Mouse (Mus musculus): ENCODE measurements around the gene Slc52a3. TPM values are rescaled to one million over a fixed set of nuclear protein-coding genes. Genes with fewer than 3 reads are reported as not detected.

The Slc52a3 gene
- polyA plus RNA-seq, 1 experiment from 2014 or later, result 1.0 TPM

DNA sequence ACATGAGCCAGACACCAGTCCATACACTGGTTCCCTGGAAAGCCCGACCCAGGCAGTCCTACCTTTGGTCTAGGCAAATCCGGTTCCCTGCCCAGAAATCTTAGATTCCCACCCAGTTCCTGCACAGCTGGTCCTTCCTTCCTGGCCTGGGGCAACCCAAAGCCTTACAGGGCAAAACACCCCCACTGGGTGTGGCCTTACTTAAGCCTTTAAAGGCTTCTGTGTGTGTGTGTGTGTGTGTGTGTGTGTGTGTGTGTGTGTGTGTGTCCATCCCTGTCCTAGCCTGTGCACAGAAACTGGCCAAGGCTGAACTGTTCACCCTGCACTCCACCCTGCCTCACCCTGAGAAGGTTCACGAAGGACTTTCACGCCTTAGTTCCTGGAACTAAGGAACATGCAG is 15.9 kb downstream of the Slc52a3 start:
- Histone ChIP-seq H3K27me3 (ENCODE audit: control insufficient read depth, insufficient read depth, low read length) (no peaks in the 10 kb centered on the region), H3K9ac (ENCODE audit: low read length) (no peak overlapping the region), H3K9me3 (ENCODE audit: control insufficient read depth, low read length) (no peaks in the 10 kb centered on the region), H3K36me3 (ENCODE audit: control insufficient read depth, insufficient read depth, low read length) (no peaks in the 10 kb centered on the region), H3K4me3 (ENCODE audit: low read depth, low read length) (no peak overlapping the region), H3K4me1 (ENCODE audit: control insufficient read depth, insufficient read depth, low read length) (no peaks in the 10 kb centered on the region), H3K4me2 (ENCODE audit: low read depth) (no peak overlapping the region), H3K27ac (ENCODE audit: low read depth, low read length) (no peak overlapping the region)
- DNase-seq (ENCODE audit: low spot score), result no peak
- ATAC-seq (ENCODE audit: insufficient read depth, low FRiP score, low TSS enrichment), result no peak
- 86% methylated on average over 4 of the region's 4 CpGs for WGBS

DNA sequence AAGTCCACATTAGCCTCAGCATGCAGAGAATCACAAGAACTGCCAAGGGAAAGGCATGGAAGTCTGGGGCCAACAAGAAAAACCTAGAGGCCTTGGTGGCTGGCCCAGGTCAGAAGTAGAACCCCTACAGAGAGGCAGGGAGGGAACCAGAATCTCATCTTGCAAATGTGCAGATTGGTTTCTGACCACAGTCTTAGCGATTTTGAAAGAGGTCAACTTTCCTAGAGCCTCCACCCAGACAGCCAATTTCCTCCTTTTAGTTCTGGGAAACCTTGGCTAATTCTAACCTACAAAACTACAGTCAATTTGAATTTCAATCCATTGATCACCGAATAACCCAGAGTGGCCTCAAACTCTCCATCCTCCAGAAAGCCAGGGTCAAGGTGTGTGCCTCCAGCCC is 16.4 kb downstream of the Slc52a3 start:
- H3K9me3 ChIP-seq (ENCODE audit: control insufficient read depth, low read length), result no peaks in the 10 kb centered on the region
- no peak overlapping the region for H3K27ac ChIP-seq (ENCODE audit: low read depth, low read length)
- DNase-seq (ENCODE audit: low spot score) (no peak), ATAC-seq (ENCODE audit: insufficient read depth, low FRiP score, low TSS enrichment) (no peak)
- H3K27me3 ChIP-seq (ENCODE audit: control insufficient read depth, insufficient read depth, low read length), result no peaks in the 10 kb centered on the region
- H3K4me2 ChIP-seq (ENCODE audit: low read depth), result no peak overlapping the region
- no peaks in the 10 kb centered on the region for H3K36me3 ChIP-seq (ENCODE audit: control insufficient read depth, insufficient read depth, low read length)
- no peak overlapping the region for H3K9ac ChIP-seq (ENCODE audit: low read length)
- H3K4me1 ChIP-seq (ENCODE audit: control insufficient read depth, insufficient read depth, low read length), result no peaks in the 10 kb centered on the region
- H3K4me3 ChIP-seq (ENCODE audit: low read depth, low read length), result no peak overlapping the region
- WGBS, result 70% methylated on average over 2 of the region's 2 CpGs

DNA sequence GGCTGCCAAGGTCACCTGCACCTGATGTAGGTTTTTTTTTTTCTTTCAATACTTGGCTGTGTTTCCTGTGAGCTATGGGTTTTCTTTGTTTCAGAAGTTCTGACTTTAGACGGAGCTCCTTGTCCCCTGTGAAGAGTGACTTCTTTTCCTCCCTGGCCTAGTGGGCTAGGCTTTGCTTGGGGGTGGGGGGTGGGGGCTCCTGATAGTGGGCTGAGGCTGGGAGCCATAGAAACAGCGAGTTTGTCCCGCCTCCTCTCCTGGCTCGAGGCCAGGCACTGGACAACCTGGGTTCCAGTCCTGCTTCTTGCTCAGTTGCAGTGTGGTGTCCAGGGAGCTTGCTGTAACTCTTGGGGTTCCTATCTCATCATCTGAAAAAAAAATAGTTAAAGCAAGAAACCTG is 19.7 kb downstream of the Slc52a3 start:
- Histone ChIP-seq H3K9me3 (ENCODE audit: control insufficient read depth, low read length) (no peaks in the 10 kb centered on the region), H3K4me3 (ENCODE audit: low read depth, low read length) (no peak overlapping the region), H3K9ac (ENCODE audit: low read length) (no peak overlapping the region), H3K27ac (ENCODE audit: low read depth, low read length) (no peak overlapping the region), H3K27me3 (ENCODE audit: control insufficient read depth, insufficient read depth, low read length) (no peaks in the 10 kb centered on the region), H3K36me3 (ENCODE audit: control insufficient read depth, insufficient read depth, low read length) (no peaks in the 10 kb centered on the region), H3K4me1 (ENCODE audit: control insufficient read depth, insufficient read depth, low read length) (no peaks in the 10 kb centered on the region), H3K4me2 (ENCODE audit: low read depth) (no peak overlapping the region)
- DNase-seq (ENCODE audit: low spot score) (no peak), ATAC-seq (ENCODE audit: insufficient read depth, low FRiP score, low TSS enrichment) (no peak)
- whole genome bisulfite sequencing, result 51% methylated on average over 4 of the region's 4 CpGs

DNA sequence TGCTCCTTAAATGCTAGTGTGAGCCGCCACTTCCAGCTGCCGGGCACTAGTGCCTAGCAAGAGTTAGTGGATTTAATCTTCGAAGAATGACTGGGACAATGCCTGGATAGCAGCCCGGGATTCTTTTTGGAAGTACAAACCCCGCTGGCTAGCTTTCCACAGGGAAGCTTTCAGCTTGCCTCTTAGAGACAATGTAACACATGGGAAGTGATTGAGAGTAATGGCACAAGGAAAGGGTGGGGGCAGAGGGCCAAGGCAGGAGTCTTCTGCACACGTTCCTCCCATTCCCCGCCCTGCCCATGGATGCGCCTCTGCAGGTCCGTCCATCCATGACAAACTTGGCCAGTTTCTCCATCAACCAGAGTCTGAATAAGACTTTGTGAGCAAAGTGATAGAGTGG is 20.4 kb downstream of the Slc52a3 start:
- Histone ChIP-seq H3K27ac (ENCODE audit: low read depth, low read length) (no peak overlapping the region), H3K9ac (ENCODE audit: low read length) (no peak overlapping the region), H3K9me3 (ENCODE audit: control insufficient read depth, low read length) (no peaks in the 10 kb centered on the region), H3K4me3 (ENCODE audit: low read depth, low read length) (no peak overlapping the region), H3K36me3 (ENCODE audit: control insufficient read depth, insufficient read depth, low read length) (no peaks in the 10 kb centered on the region), H3K27me3 (ENCODE audit: control insufficient read depth, insufficient read depth, low read length) (no peaks in the 10 kb centered on the region), H3K4me1 (ENCODE audit: control insufficient read depth, insufficient read depth, low read length) (no peaks in the 10 kb centered on the region), H3K4me2 (ENCODE audit: low read depth) (no peak overlapping the region)
- ATAC-seq (ENCODE audit: insufficient read depth, low FRiP score, low TSS enrichment) (no peak), DNase-seq (ENCODE audit: low spot score) (no peak)
- WGBS, result 79% methylated on average over 9 of the region's 9 CpGs

DNA sequence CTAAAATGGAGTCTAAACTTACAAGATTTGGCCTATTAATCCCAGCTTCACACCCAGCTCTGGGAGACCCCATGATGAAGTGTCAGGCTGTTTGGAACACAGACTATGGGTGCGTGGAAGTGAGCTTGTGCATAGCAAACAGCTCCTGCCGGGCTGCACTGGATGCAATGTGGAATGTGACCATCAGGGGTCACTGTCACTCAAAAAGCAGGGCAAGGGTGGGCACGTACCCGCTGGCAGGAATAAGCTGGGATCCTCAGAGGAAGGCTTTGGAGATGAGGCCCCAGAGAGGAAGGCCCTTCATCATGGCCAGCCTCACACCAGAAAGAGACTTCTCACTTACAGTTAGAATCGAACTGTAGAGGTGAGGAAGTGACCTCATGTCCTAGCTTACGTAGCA is 23.9 kb downstream of the Slc52a3 start:
- 0 out of 2 replicates have a peak, but pooled peaks have one; percentile 9 for ATAC-seq (ENCODE audit: insufficient read depth, low FRiP score, low TSS enrichment)
- H3K4me2 ChIP-seq (ENCODE audit: low read depth), result no peak overlapping the region
- 25% methylated on average over 6 of the region's 6 CpGs for WGBS
- H3K4me3 ChIP-seq (ENCODE audit: low read depth, low read length), result no peak overlapping the region
- peak; percentile 77 for DNase-seq (ENCODE audit: low spot score)
- H3K36me3 ChIP-seq (ENCODE audit: control insufficient read depth, insufficient read depth, low read length), result no peaks in the 10 kb centered on the region
- no peaks in the 10 kb centered on the region for H3K9me3 ChIP-seq (ENCODE audit: control insufficient read depth, low read length)
- H3K4me1 ChIP-seq (ENCODE audit: control insufficient read depth, insufficient read depth, low read length), result peaks cover 6% of the 10 kb centered on the region; the same call in 1 of the 2 replicates
- no peak overlapping the region for H3K9ac ChIP-seq (ENCODE audit: low read length)
- H3K27me3 ChIP-seq (ENCODE audit: control insufficient read depth, insufficient read depth, low read length), result no peaks in the 10 kb centered on the region
- H3K27ac ChIP-seq (ENCODE audit: low read depth, low read length), result no peak overlapping the region

DNA sequence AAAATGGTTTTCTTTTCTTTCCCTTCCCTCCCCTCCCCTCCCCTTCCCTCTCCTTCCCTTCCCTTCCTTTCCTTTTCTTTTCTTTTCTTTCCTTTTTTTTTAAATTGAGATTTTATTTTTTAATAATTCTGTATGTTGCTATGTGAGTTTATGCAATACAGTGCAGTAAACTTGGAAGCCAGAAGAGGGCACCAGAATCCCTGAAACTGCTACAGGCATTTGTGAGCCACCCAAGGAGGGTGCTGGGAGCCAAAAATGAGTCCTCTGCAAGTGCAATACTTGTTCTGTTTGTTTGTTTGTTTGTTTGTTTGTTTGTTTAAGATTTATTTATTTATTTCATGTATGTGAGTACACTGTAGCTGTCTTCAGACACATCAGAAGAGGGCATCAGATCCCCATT is 25.7 kb downstream of the Slc52a3 start:
- no peak for ATAC-seq (ENCODE audit: insufficient read depth, low FRiP score, low TSS enrichment)
- Histone ChIP-seq H3K4me3 (ENCODE audit: low read depth, low read length) (no peak overlapping the region), H3K27ac (ENCODE audit: low read depth, low read length) (no peak overlapping the region), H3K4me1 (ENCODE audit: control insufficient read depth, insufficient read depth, low read length) (peaks cover 7% of the 10 kb centered on the region; the same call in 1 of the 2 replicates), H3K36me3 (ENCODE audit: control insufficient read depth, insufficient read depth, low read length) (no peaks in the 10 kb centered on the region), H3K9me3 (ENCODE audit: control insufficient read depth, low read length) (no peaks in the 10 kb centered on the region), H3K9ac (ENCODE audit: low read length) (no peak overlapping the region), H3K4me2 (ENCODE audit: low read depth) (no peak overlapping the region), H3K27me3 (ENCODE audit: control insufficient read depth, insufficient read depth, low read length) (no peaks in the 10 kb centered on the region)
- no peak for DNase-seq (ENCODE audit: low spot score)

DNA sequence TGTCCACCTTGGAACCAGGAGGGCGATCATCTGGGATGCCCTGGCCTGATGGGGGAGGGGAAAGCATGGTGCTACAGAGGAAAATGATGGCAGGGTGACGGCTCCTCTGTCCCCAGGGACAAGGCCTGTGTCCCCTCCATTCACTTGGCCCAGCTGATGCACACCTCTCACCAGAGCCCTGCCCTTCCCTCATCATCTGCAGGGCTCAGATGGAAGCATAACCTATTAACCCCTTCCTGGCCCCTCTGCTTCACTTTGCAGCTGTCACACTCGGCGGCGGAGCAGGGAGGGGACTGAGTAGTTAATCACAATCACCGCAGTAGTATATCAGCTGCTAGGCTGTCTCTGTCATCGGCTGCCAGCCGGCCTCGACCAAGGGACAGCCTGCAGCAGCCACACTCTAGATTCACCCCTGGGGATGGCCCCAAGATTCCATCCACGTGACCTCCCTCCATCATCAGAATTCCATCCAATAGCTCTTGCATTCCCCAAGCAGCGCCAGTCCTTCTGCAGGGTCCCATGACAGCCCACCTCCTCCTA is 28.6 kb downstream of the Slc52a3 start:
- no peak overlapping the region for H3K4me2 ChIP-seq (ENCODE audit: low read depth)
- ATAC-seq (ENCODE audit: insufficient read depth, low FRiP score, low TSS enrichment) (peak; percentile 66), DNase-seq (ENCODE audit: low spot score) (peak; percentile 74)
- 0 out of 2 replicates have a peak overlapping the region, but pooled peaks have one; percentile 4 for H3K9ac ChIP-seq (ENCODE audit: low read length)
- no peaks in the 10 kb centered on the region for H3K27me3 ChIP-seq (ENCODE audit: control insufficient read depth, insufficient read depth, low read length)
- H3K4me3 ChIP-seq (ENCODE audit: low read depth, low read length), result no peak overlapping the region
- peaks cover 10% of the 10 kb centered on the region; the same call in 1 of the 2 replicates for H3K4me1 ChIP-seq (ENCODE audit: control insufficient read depth, insufficient read depth, low read length)
- no peaks in the 10 kb centered on the region for H3K9me3 ChIP-seq (ENCODE audit: control insufficient read depth, low read length)
- 37% methylated on average over 11 of the region's 11 CpGs for WGBS
- H3K36me3 ChIP-seq (ENCODE audit: control insufficient read depth, insufficient read depth, low read length), result no peaks in the 10 kb centered on the region
- H3K27ac ChIP-seq (ENCODE audit: low read depth, low read length), result peak overlapping the region; percentile 58

DNA sequence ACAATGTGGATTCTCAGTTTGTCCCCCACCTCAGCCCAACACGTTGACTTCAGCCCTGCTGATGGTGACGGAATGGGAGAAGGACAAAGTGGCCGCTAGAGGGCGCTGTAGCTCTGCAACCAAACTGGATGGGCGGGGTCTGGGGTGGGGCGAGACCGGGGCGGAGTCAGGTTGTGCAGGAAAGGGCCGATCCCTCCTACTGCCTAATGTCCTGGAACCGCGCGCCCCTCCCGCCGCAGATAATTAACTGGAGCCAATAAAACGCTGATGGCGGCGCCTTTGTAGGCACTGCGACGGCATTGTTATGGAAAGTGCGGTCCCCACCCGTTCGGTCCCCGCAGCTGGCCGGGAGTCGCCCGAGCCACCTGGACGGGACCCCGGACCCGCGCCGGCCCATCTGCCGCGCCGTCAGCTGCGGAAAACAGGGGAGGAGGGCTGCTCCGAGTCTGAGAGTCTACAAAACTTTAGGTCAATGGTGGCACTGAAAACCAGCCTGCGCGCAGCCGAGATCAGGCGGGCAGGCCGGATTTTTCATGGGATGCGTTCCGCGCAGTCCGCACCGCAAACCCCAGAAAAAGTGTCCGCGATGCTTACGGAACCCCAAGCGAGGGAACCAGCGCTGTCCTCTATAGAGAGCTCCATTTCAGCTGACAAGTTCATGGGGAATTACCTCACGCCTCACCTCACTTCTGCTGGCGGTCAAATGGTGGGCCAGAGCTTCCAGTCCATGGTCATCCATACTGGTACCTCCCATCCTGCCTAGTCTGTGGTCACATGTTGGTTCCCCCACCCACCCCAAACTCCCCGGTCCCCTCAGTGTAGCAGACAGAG is 33.2 kb downstream of the Slc52a3 start:
- no peaks in the 10 kb centered on the region for H3K36me3 ChIP-seq (ENCODE audit: control insufficient read depth, insufficient read depth, low read length)
- H3K4me2 ChIP-seq (ENCODE audit: low read depth), result peak overlapping the region; percentile 78
- peak; percentile 90 for ATAC-seq (ENCODE audit: insufficient read depth, low FRiP score, low TSS enrichment)
- WGBS, result under 1% methylated on average over 54 of the region's 54 CpGs
- H3K4me1 ChIP-seq (ENCODE audit: control insufficient read depth, insufficient read depth, low read length), result peaks cover 10% of the 10 kb centered on the region; the same call in 1 of the 2 replicates
- no peaks in the 10 kb centered on the region for H3K9me3 ChIP-seq (ENCODE audit: control insufficient read depth, low read length)
- H3K4me3 ChIP-seq (ENCODE audit: low read depth, low read length), result peak overlapping the region; percentile 48
- H3K9ac ChIP-seq (ENCODE audit: low read length), result peak overlapping the region; percentile 66
- no peaks in the 10 kb centered on the region for H3K27me3 ChIP-seq (ENCODE audit: control insufficient read depth, insufficient read depth, low read length)
- peak; percentile 96 for DNase-seq (ENCODE audit: low spot score)
- H3K27ac ChIP-seq (ENCODE audit: low read depth, low read length), result peak overlapping the region; percentile 89

DNA sequence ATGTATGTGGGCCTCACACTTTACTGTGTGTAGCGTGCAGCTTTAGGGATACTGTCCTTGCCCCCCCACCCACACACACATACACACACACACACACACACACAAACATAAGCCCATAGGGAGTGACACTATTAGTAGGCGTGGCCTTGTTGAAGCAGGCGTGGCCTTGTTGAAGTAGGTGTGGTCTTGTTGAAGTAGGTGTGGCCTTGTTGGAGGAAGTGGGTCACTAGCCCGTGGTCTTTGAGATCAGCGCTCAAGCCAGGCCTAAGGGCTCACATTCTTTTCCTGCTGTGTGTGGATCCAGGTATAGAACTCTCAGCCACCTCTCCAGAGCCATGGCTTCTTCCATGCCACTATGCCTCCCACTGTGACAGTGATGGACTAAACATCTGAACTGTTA is 34.7 kb downstream of the Slc52a3 start:
- ATAC-seq (ENCODE audit: insufficient read depth, low FRiP score, low TSS enrichment), result no peak
- Histone ChIP-seq H3K9ac (ENCODE audit: low read length) (no peak overlapping the region), H3K27me3 (ENCODE audit: control insufficient read depth, insufficient read depth, low read length) (no peaks in the 10 kb centered on the region), H3K4me2 (ENCODE audit: low read depth) (no peak overlapping the region), H3K4me1 (ENCODE audit: control insufficient read depth, insufficient read depth, low read length) (0 out of 2 replicates have a peak, but pooled peaks cover 3% of the 10 kb centered on the region), H3K4me3 (ENCODE audit: low read depth, low read length) (no peak overlapping the region), H3K9me3 (ENCODE audit: control insufficient read depth, low read length) (no peaks in the 10 kb centered on the region), H3K36me3 (ENCODE audit: control insufficient read depth, insufficient read depth, low read length) (no peaks in the 10 kb centered on the region), H3K27ac (ENCODE audit: low read depth, low read length) (no peak overlapping the region)
- DNase-seq (ENCODE audit: low spot score), result no peak
- 87% methylated on average over 5 of the region's 5 CpGs for WGBS

All from neural tube, embryonic 11.5 days (tissue).